Mouse (Mus musculus) liver, embryonic 14.5 days (tissue): Measurements from ENCODE around the gene Ncs1.

Experiments
- CTCF ChIP-seq: IDR thresholded peaks from 2 replicates; pipeline ENCODE4 v1.5.1; 2016; ENCODE audit warnings: antibody characterized with exemption, low read depth, control low read depth
- EP300 ChIP-seq: IDR thresholded peaks from 2 replicates; pipeline ENCODE4 v1.6.1; 2016; ENCODE audit warnings: antibody characterized with exemption, low read depth

- TF ChIP-seq CTCF (no peak), EP300 (no peak)
Observed at GRCm38 (mm10) chr2:31252167-31252566, 6.5 kb downstream of the Ncs1 start.
